Mouse (Mus musculus) hindbrain, embryonic 16.5 days (tissue): ENCODE results near the gene A630095N17Rik. TPM values are rescaled to one million over a fixed set of nuclear protein-coding genes. Genes with fewer than 3 reads are reported as not detected.

ENCODE experiments used
- ATAC-seq: fragments of 200-750 bp; cut with Nextera tagmentation; 2 replicates; pipeline ENCODE4 v1.8.0; 2017; ENCODE audit warnings: moderate TSS enrichment, moderate library complexity
- H3K27ac ChIP-seq: fragments of 300-500 bp; sonication (generic); 2 replicates; pipeline ENCODE4 v1.5.1; 2014; ENCODE audit warnings: low read depth, mild to moderate bottlenecking, control low read depth, low read length, moderate library complexity
- H3K27me3 ChIP-seq: fragments of 300-500 bp; sonication (generic); replicated peaks from 2 replicates; pipeline ENCODE4 v1.6.1; 2014; ENCODE audit warnings: low read length; ENCODE audit not compliant: control insufficient read depth, insufficient read depth
- H3K36me3 ChIP-seq: fragments of 300-500 bp; sonication (generic); 2 replicates; pipeline ENCODE4 v1.6.1; 2014; ENCODE audit warnings: mild to moderate bottlenecking, low read length, moderate library complexity, mixed read lengths; ENCODE audit not compliant: control insufficient read depth, insufficient read depth
- H3K4me1 ChIP-seq: fragments of 300-500 bp; sonication (generic); 2 replicates; pipeline ENCODE4 v1.6.1; 2014; ENCODE audit warnings: low read depth, low read length; ENCODE audit not compliant: control insufficient read depth, insufficient read depth
- H3K4me2 ChIP-seq: fragments of 300-500 bp; sonication (generic); 2 replicates; pipeline ENCODE4 v1.6.1; 2014; ENCODE audit warnings: mild to moderate bottlenecking, low read length, control low read depth, moderate library complexity
- H3K4me3 ChIP-seq: fragments of 300-500 bp; sonication (generic); 2 replicates; pipeline ENCODE4 v1.5.1; 2014; ENCODE audit warnings: mild to moderate bottlenecking, low read length, control low read depth, moderate library complexity
- H3K9ac ChIP-seq: fragments of 300-500 bp; sonication (generic); 2 replicates; pipeline ENCODE4 v1.6.1; 2014; ENCODE audit warnings: low read depth, mild to moderate bottlenecking, control low read depth, low read length, moderate library complexity
- H3K9me3 ChIP-seq: fragments of 300-500 bp; sonication (generic); 2 replicates; pipeline ENCODE4 v1.6.1; 2014; ENCODE audit warnings: mild to moderate bottlenecking, low read length, moderate library complexity; ENCODE audit not compliant: control insufficient read depth
- WGBS: fragments of 180-500 bp; shearing (Covaris S2); extraction: QIAGEN DNeasy Blood & Tissue Kit; methylation state at CpG from one replicate; pipeline ENCODE4 v1.1.7; 2014; 5-methylcytosine and 5-hydroxymethylcytosine counted together
- polyA plus RNA-seq: library from polyadenylated mRNA; unstranded; fragments of >200 nt; fragmentation: Nextera tagmentation; extraction: Ambion mirVana; gene quantifications from 2 replicates; pipeline ENCODE4 v1.2.1, GENCODE M21; 2015

The A630095N17Rik gene
- polyA plus RNA-seq, 1 experiment from 2014 or later = not detected

DNA sequence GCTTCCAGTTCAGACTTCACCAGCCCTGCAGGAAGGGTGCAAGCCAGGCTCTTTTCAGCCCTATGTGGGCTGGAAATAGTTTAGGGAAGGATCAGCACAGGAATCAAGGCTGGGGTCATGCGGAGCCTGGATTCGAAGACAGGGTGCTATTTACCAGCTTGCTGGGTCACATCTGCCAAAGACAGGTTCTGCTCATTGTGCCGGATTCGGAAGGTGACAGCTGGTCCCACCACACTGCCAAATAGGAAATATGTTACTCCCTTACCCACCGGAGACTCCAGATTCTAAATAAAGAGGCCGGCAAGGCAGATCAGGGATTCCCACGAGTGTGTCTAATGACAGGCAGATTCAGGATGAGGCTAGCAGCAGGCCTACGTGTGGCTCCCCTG is 22.7 kb upstream of the A630095N17Rik start:
- Histone ChIP-seq H3K4me2 (no peak overlapping the region), H3K9me3 (no peaks in the 10 kb centered on the region), H3K4me3 (no peak overlapping the region), H3K27ac (no peak overlapping the region), H3K9ac (no peak overlapping the region; the same call in 1 of the 2 replicates), H3K27me3 (no peaks in the 10 kb centered on the region), H3K4me1 (peaks cover 5% of the 10 kb centered on the region), H3K36me3 (no peaks in the 10 kb centered on the region)
- no peak for ATAC-seq
- 40% methylated on average over 8 of the region's 8 CpGs for WGBS

DNA sequence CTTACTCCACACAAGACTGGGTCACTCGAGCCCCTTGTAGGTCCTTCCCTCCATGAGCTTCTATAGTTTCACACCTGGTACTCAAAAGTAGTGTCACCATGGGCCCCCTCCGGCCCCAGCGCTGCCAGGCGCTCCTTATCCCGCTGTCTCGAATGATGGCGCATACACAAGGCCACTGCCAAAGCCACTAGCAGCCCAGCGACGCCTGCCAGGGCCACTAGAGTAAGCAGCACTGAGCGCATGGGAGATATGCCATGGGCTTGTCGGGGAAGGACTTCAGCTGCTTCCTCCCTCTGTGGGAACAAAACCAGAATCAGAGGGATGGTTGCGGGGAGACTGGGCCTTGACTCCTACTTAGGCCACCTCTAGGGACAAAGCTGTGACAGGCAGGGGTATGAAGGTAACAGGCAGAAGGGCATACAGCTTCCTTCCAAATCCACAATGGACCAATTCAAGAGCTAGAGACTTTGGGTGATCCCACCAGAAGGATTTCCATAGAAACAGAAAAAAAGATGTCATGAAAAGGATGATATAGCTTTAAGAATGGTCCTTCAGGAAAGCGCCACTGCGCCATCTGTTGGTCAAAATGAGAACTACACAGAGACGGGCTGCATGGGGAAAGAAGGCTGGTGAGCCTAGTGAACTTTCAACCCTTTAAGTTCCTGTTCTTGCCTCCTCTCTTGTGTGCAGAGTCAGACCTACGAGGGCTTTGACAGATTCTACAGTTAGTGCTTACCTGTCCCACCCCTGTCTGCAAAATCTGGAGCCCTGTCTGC is 22.1 kb upstream of the A630095N17Rik start:
- no peaks in the 10 kb centered on the region for H3K27me3 ChIP-seq
- 62% methylated on average over 16 of the region's 16 CpGs for WGBS
- no peak overlapping the region for H3K4me3 ChIP-seq
- no peaks in the 10 kb centered on the region for H3K9me3 ChIP-seq
- H3K27ac ChIP-seq = peak overlapping the region; percentile 29; the same call in 1 of the 2 replicates
- H3K36me3 ChIP-seq = no peaks in the 10 kb centered on the region
- H3K4me2 ChIP-seq = no peak overlapping the region
- ATAC-seq = no peak
- no peak overlapping the region for H3K9ac ChIP-seq
- H3K4me1 ChIP-seq = peaks cover 5% of the 10 kb centered on the region

DNA sequence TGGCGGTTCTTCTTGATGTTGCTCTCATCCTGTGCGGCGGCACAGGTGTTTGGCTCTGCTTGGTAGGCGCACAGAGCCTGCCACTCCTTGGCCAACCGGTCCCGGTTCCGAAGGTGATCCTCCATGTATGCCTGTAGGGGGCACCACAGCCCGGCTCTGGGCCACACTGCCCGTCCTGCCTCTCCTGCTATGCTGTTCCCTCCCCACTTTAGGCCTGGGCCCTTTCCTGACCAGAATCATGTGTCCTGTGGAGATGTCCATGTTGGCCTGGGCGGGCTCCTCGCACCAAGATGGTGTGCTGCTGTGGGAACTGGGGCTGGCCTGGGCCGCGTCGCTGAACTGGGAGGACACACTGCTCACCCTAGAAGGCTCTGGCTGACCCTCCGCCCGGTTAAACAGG is 21.1 kb upstream of the A630095N17Rik start:
- Histone ChIP-seq H3K27me3 (no peaks in the 10 kb centered on the region), H3K36me3 (no peaks in the 10 kb centered on the region), H3K9me3 (no peaks in the 10 kb centered on the region), H3K4me1 (peaks cover 5% of the 10 kb centered on the region), H3K4me3 (no peak overlapping the region), H3K9ac (no peak overlapping the region), H3K27ac (no peak overlapping the region), H3K4me2 (no peak overlapping the region)
- WGBS = 81% methylated on average over 16 of the region's 16 CpGs
- ATAC-seq = no peak

DNA sequence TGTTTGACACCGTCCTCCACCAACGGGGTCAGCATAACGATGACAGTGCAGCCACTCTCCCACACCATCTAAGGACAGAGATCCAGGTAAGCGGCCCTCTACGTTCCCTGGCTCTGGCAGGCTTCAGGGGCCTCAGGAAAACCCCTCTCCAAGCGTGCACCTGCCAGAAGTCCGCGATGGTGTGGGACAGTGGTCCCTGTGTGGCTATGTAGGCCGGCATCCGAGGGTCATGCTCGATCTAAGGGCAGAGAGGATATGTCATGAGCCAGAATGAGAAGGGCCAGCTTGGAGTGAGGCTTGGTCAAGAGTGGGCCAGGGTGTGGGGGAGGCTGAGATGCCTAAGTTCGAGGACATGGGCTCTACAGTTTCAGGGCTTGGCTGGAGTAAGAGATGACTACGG is 20.4 kb upstream of the A630095N17Rik start:
- Histone ChIP-seq H3K4me3 (no peak overlapping the region), H3K9me3 (no peaks in the 10 kb centered on the region), H3K27ac (no peak overlapping the region), H3K9ac (no peak overlapping the region), H3K4me1 (peaks cover 5% of the 10 kb centered on the region), H3K4me2 (no peak overlapping the region), H3K36me3 (no peaks in the 10 kb centered on the region), H3K27me3 (no peaks in the 10 kb centered on the region)
- ATAC-seq = no peak
- 72% methylated on average over 13 of the region's 13 CpGs for WGBS

DNA sequence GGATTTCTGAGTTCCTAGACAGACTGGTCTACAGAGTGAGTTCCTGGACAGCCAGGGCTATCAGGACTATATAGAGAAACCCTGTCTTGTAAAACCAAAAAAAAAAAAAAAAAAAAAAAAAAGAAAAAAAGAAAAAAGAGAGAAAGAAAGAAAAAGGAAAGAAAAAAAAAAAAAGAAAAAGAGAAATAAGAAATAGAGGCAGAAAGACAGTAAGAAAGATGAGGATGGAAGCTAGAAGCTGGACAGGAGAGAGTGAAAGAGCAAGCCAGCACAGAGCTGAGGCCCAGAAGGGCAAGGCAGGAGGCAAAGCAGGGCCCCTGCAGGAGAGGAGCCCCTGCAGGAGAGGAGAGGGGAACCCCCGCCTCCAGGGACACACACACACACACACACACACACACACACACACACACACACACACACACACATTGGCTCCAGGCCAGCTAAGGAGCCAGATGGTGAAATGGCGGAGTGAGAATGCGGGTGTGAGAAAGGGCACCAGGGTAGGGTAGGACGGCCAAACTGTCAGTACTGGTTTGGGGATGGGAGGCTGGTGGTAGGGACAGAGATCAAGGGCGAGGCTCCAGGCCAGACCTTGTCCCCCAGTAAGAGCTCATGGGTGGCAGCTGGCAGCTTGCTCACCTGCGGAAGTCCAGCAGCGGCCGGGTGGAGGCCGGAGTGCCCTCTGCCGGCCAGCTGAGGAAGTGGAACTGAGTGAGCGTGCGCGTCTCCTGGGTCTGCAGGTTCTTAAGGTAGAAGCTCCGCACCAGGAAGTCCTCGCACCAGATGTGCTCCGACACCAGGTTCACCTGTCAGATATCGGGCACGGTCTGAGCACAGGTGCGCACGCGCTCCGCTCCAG is 19.4 kb upstream of the A630095N17Rik start:
- 3% methylated on average over 22 of the region's 22 CpGs for WGBS
- peak overlapping the region; percentile 48 for H3K4me2 ChIP-seq
- no peak overlapping the region; the same call in 1 of the 2 replicates for H3K27ac ChIP-seq
- no peak overlapping the region for H3K9ac ChIP-seq
- no peaks in the 10 kb centered on the region for H3K36me3 ChIP-seq
- H3K27me3 ChIP-seq = no peaks in the 10 kb centered on the region
- peaks cover 5% of the 10 kb centered on the region for H3K4me1 ChIP-seq
- peak overlapping the region; percentile 8; the same call in 1 of the 2 replicates for H3K4me3 ChIP-seq
- H3K9me3 ChIP-seq = no peaks in the 10 kb centered on the region
- ATAC-seq = peak; percentile 23

DNA sequence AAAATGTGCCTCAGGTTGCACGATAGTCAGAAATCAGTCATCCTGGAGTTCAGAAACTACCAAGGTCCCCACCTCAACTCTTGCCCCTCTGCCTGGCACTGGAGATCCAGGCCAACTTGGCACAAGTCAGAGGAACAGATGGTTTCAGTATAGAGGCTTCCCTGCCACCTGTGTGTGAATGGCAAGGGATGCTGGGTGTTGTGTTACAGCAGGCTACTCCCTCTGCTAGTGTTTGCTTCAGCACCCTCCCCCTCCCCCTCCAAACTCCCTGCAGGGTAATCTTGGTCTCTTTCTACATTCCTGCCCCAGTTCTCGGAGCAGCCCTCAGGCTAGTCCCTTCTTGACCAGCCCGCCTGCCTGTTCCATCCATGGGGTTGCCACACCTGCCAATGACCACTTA is 18.6 kb upstream of the A630095N17Rik start:
- H3K4me3 ChIP-seq = no peak overlapping the region
- no peak overlapping the region; the same call in 1 of the 2 replicates for H3K27ac ChIP-seq
- no peaks in the 10 kb centered on the region for H3K9me3 ChIP-seq
- no peak for ATAC-seq
- peaks cover 5% of the 10 kb centered on the region for H3K4me1 ChIP-seq
- no peaks in the 10 kb centered on the region for H3K36me3 ChIP-seq
- no peak overlapping the region for H3K4me2 ChIP-seq
- H3K9ac ChIP-seq = no peak overlapping the region
- 58% methylated on average over 3 of the region's 3 CpGs for WGBS
- no peaks in the 10 kb centered on the region for H3K27me3 ChIP-seq

DNA sequence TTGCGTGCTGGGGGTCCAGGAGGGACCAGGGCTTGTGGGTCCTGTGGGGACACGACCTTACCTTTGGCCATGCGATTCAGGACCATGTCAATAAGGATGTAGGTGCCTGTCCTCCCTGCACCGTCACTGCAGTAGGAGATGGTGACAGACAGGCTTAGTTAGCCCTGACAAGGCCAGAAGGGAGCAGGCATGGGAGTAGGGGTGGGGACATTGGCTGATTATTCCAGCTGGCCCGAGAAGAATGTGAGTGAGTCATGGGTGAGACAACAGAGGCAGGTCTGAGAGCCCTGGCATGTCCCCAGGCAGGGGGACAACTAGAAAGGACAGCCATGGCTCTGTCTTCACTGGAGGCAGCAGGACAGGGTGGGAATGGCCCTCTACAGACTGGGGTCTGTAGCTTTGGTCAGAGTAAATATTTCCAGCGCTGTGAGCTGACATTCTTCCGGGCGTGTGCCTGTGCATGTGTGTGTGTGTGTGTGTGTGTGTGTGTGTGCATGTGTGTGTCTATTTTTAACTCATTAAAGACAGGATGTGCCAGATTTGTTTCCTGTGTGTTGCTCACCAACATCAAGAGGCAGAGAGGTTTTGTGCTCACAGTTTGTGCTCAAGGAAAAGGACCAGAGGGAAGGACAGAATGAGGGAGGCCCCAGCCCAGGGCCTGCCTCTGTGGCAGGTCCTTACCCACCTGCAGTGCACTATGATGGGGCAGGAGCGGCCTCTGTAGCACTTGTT is 16.3 kb upstream of the A630095N17Rik start:
- WGBS = 53% methylated on average over 9 of the region's 9 CpGs
- no peak for ATAC-seq
- no peak overlapping the region for H3K9ac ChIP-seq

DNA sequence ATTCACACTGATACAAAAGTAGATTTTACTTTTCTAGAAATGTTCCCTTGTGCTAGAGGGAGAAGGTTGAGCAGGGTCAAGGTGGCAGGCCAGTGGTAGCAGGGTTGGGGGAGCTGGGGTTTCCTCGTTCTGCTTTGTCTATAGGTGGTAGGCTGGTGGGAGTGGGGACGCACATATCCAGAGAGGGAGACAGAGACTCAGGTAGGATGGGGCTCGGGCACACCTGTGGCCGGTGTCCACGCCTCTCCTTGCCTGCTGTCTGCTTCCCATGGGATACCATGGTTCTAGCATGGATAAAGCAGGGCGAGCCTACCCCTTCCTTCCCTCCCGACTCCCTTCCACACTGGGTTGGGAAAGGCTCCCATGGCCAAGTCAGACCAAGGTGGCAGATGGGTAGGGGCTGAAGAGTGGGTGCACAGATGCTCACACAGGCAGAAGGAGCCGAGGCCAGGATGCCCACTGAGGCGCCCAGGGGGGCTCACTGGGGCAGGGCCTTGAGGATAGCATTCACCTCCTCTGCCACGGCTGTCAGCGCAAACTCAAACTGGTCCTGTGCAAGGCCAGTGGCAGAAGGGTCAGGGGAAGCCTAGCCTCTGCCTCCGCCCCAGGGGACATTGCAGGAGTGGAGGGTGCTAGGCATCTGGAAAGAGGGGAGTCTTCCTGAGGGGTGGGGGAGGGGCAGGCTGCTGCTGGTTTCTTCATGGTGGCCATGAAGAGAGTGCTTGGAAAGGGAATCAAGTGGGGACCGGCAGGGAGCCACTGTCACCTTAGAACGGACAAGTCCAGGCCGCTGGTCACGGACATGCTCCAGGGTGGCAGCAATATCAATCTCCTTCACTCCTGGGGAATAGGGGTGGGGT is 15.4 kb upstream of the A630095N17Rik start:
- WGBS = 80% methylated on average over 16 of the region's 16 CpGs
- Histone ChIP-seq H3K4me3 (no peak overlapping the region), H3K27ac (no peak overlapping the region), H3K9ac (peak overlapping the region; percentile 3; the same call in 1 of the 2 replicates), H3K27me3 (no peaks in the 10 kb centered on the region), H3K9me3 (no peaks in the 10 kb centered on the region), H3K36me3 (peaks cover 6% of the 10 kb centered on the region), H3K4me1 (no peaks in the 10 kb centered on the region; the same call in none of the 2 replicates), H3K4me2 (no peak overlapping the region)
- no peak for ATAC-seq

More for the DNA sequence above, 16.3 kb upstream of the A630095N17Rik start:
- no peak overlapping the region for H3K4me3 ChIP-seq
- H3K4me1 ChIP-seq = no peaks in the 10 kb centered on the region; the same call in none of the 2 replicates
- H3K36me3 ChIP-seq = peaks cover 6% of the 10 kb centered on the region
- H3K4me2 ChIP-seq = no peak overlapping the region
- no peaks in the 10 kb centered on the region for H3K9me3 ChIP-seq
- H3K27ac ChIP-seq = no peak overlapping the region
- H3K27me3 ChIP-seq = no peaks in the 10 kb centered on the region
